Mouse (Mus musculus) forebrain, embryonic 11.5 days (tissue): ENCODE results near the gene Gm42669. TPM values are rescaled to one million over a fixed set of nuclear protein-coding genes. Genes with fewer than 3 reads are reported as not detected.

ENCODE experiments used
- ATAC-seq: fragments of 200-750 bp; cut with Nextera tagmentation; replicated peaks from 2 replicates; pipeline ENCODE4 v1.8.0; 2017; ENCODE audit warnings: moderate TSS enrichment; ENCODE audit not compliant: low FRiP score
- DNase-seq: peaks from one replicate; pipeline ENCODE4 v3.0.0-alpha.2; 2017; ENCODE audit warnings: low spot score
- H3K27ac ChIP-seq: fragments of 300-500 bp; sonication (generic); 2 replicates; pipeline ENCODE4 v1.5.1; 2014; ENCODE audit warnings: low read depth, low read length
- H3K27me3 ChIP-seq: fragments of 300-500 bp; sonication (generic); 2 replicates; pipeline ENCODE4 v1.6.1; 2014; ENCODE audit warnings: mild to moderate bottlenecking, low read length, mixed read lengths; ENCODE audit not compliant: control insufficient read depth, insufficient read depth
- H3K36me3 ChIP-seq: fragments of 300-500 bp; sonication (generic); 2 replicates; pipeline ENCODE4 v1.6.1; 2014; ENCODE audit warnings: mild to moderate bottlenecking, low read length, moderate library complexity, mixed read lengths; ENCODE audit not compliant: control insufficient read depth, insufficient read depth
- H3K4me1 ChIP-seq: fragments of 300-500 bp; sonication (generic); replicated peaks from 2 replicates; pipeline ENCODE4 v1.6.1; 2014; ENCODE audit warnings: low read length, mixed read lengths; ENCODE audit not compliant: control insufficient read depth, insufficient read depth
- H3K4me2 ChIP-seq: fragments of 300-500 bp; sonication (generic); 2 replicates; pipeline ENCODE4 v1.6.1; 2014; ENCODE audit warnings: low read depth, mild to moderate bottlenecking, low read length, moderate library complexity, mixed read lengths; ENCODE audit not compliant: severe bottlenecking
- H3K4me3 ChIP-seq: fragments of 300-500 bp; sonication (generic); 2 replicates; pipeline ENCODE4 v1.5.1; 2014; ENCODE audit warnings: low read depth, low read length
- H3K9ac ChIP-seq: fragments of 300-500 bp; sonication (generic); 2 replicates; pipeline ENCODE4 v1.6.1; 2014; ENCODE audit warnings: low read length
- H3K9me3 ChIP-seq: fragments of 300-500 bp; sonication (generic); 2 replicates; pipeline ENCODE4 v1.6.1; 2016; ENCODE audit warnings: low read length, mixed read lengths; ENCODE audit not compliant: control insufficient read depth
- WGBS: fragments of 180-500 bp; shearing (Covaris S2); extraction: QIAGEN DNeasy Blood & Tissue Kit; methylation state at CpG from one replicate; pipeline ENCODE4 v1.1.7; 2014; 5-methylcytosine and 5-hydroxymethylcytosine counted together
- polyA plus RNA-seq: library from polyadenylated mRNA; unstranded; fragments of >200 nt; fragmentation: Nextera tagmentation; extraction: Ambion mirVana; gene quantifications from 2 replicates; pipeline ENCODE4 v1.2.1, GENCODE M21; 2014

Gene Gm42669
- 0.48 and 0.63 TPM in 2 replicates for polyA plus RNA-seq

- Histone ChIP-seq H3K27me3 (no peaks in the 10 kb centered on the region), H3K4me3 (no peak within 1 kb of the TSS), H3K9me3 (no peaks in the 10 kb centered on the region), H3K36me3 (no peaks in the 10 kb centered on the region; the same call in 1 of the 2 replicates), H3K9ac (no peak within 1 kb of the TSS), H3K4me1 (no peaks in the 10 kb centered on the region), H3K4me2 (no peak within 1 kb of the TSS), H3K27ac (no peak within 1 kb of the TSS)
- DNase-seq, result no peak
- 84% methylated on average over 4 of the region's 4 CpGs for WGBS
- no peak for ATAC-seq
These were observed at the start of gene Gm42669 for GRCm38 (mm10) chr5:107507321-107507720. Gm42669 (plus strand) TSS chr5:107507621.

GRCm38 (mm10) chr5:107462147-107463076 is 45.0 kb upstream of the Gm42669 start:
- Histone ChIP-seq H3K9ac (no peak overlapping the region), H3K4me2 (no peak overlapping the region), H3K27me3 (no peaks in the 10 kb centered on the region), H3K4me3 (no peak overlapping the region), H3K36me3 (no peaks in the 10 kb centered on the region), H3K27ac (no peak overlapping the region), H3K9me3 (no peaks in the 10 kb centered on the region), H3K4me1 (no peaks in the 10 kb centered on the region)
- 94% methylated on average over 4 of the region's 4 CpGs for WGBS
- no peak for ATAC-seq
- DNase-seq, result no peak

GRCm38 (mm10) chr5:107466501-107466900 is 40.9 kb upstream of the Gm42669 start:
- Histone ChIP-seq H3K9me3 (no peaks in the 10 kb centered on the region), H3K36me3 (no peaks in the 10 kb centered on the region), H3K4me2 (no peak overlapping the region), H3K4me1 (no peaks in the 10 kb centered on the region), H3K27ac (no peak overlapping the region), H3K9ac (no peak overlapping the region), H3K4me3 (no peak overlapping the region), H3K27me3 (no peaks in the 10 kb centered on the region)
- DNase-seq, result no peak
- 29% methylated on average over 5 of the region's 5 CpGs for WGBS
- no peak for ATAC-seq

GRCm38 (mm10) chr5:107467098-107467497 is 40.3 kb upstream of the Gm42669 start:
- Histone ChIP-seq H3K4me2 (no peak overlapping the region), H3K4me1 (no peaks in the 10 kb centered on the region), H3K36me3 (no peaks in the 10 kb centered on the region), H3K27ac (no peak overlapping the region), H3K4me3 (no peak overlapping the region), H3K27me3 (no peaks in the 10 kb centered on the region), H3K9me3 (no peaks in the 10 kb centered on the region), H3K9ac (no peak overlapping the region)
- DNase-seq (no peak), ATAC-seq (no peak)
- 76% methylated on average over 4 of the region's 4 CpGs for WGBS

- H3K4me3 ChIP-seq, result no peak overlapping the region
- H3K4me2 ChIP-seq, result no peak overlapping the region
- DNase-seq (no peak), ATAC-seq (no peak)
- no peak overlapping the region for H3K27ac ChIP-seq
- no peak overlapping the region; the same call in 1 of the 2 replicates for H3K9ac ChIP-seq
- no peaks in the 10 kb centered on the region for H3K27me3 ChIP-seq
- WGBS, result 84% methylated on average over 10 of the region's 10 CpGs
- no peaks in the 10 kb centered on the region for H3K4me1 ChIP-seq
- H3K9me3 ChIP-seq, result no peaks in the 10 kb centered on the region
- H3K36me3 ChIP-seq, result no peaks in the 10 kb centered on the region
These were observed 36.7 kb upstream of the Gm42669 start for GRCm38 (mm10) chr5:107470600-107471329.

GRCm38 (mm10) chr5:107480194-107480593 is 27.2 kb upstream of the Gm42669 start:
- H3K36me3 ChIP-seq, result no peaks in the 10 kb centered on the region
- H3K4me1 ChIP-seq, result no peaks in the 10 kb centered on the region
- no peak overlapping the region for H3K4me2 ChIP-seq
- H3K27ac ChIP-seq, result no peak overlapping the region
- no peaks in the 10 kb centered on the region for H3K9me3 ChIP-seq
- ATAC-seq, result no peak
- DNase-seq, result no peak
- H3K4me3 ChIP-seq, result no peak overlapping the region
- no peak overlapping the region for H3K9ac ChIP-seq
- 97% methylated on average over 2 of the region's 2 CpGs for WGBS
- no peaks in the 10 kb centered on the region for H3K27me3 ChIP-seq

GRCm38 (mm10) chr5:107488996-107489395 is 18.4 kb upstream of the Gm42669 start:
- 78% methylated on average over 4 of the region's 4 CpGs for WGBS

GRCm38 (mm10) chr5:107491036-107491435 is 16.4 kb upstream of the Gm42669 start:
- 85% methylated on average over 9 of the region's 9 CpGs for WGBS

More at GRCm38 (mm10) chr5:107488996-107489395, 18.4 kb upstream of the Gm42669 start:
- Histone ChIP-seq H3K27ac (no peak overlapping the region), H3K4me3 (no peak overlapping the region), H3K9me3 (no peaks in the 10 kb centered on the region), H3K36me3 (no peaks in the 10 kb centered on the region), H3K4me2 (no peak overlapping the region), H3K27me3 (no peaks in the 10 kb centered on the region), H3K4me1 (no peaks in the 10 kb centered on the region), H3K9ac (no peak overlapping the region)
- no peak for ATAC-seq
- no peak for DNase-seq

More at GRCm38 (mm10) chr5:107491036-107491435, 16.4 kb upstream of the Gm42669 start:
- no peak overlapping the region for H3K4me2 ChIP-seq
- no peaks in the 10 kb centered on the region; the same call in 1 of the 2 replicates for H3K9me3 ChIP-seq
- ATAC-seq (no peak), DNase-seq (no peak)
- no peaks in the 10 kb centered on the region for H3K4me1 ChIP-seq
- H3K27ac ChIP-seq, result no peak overlapping the region
- no peak overlapping the region for H3K4me3 ChIP-seq
- no peaks in the 10 kb centered on the region for H3K36me3 ChIP-seq
- no peak overlapping the region for H3K9ac ChIP-seq
- H3K27me3 ChIP-seq, result no peaks in the 10 kb centered on the region
